Mouse (Mus musculus) hindbrain, postnatal 0 days (tissue): Measurements from ENCODE around the gene Zfp526. TPM values are rescaled to one million over a fixed set of nuclear protein-coding genes. Genes with fewer than 3 reads are reported as not detected.

ENCODE experiments used
- ATAC-seq: fragments of 200-750 bp; cut with Nextera tagmentation; 2 replicates; pipeline ENCODE4 v1.8.0; 2017; ENCODE audit warnings: mild to moderate bottlenecking, moderate TSS enrichment, moderate library complexity
- DNase-seq: peaks from one replicate; pipeline ENCODE4 v3.0.0-alpha.2; 2015; ENCODE audit warnings: low spot score
- H3K27ac ChIP-seq: fragments of 300-500 bp; sonication (generic); 2 replicates; pipeline ENCODE4 v1.5.1; 2014; ENCODE audit warnings: mild to moderate bottlenecking
- H3K27me3 ChIP-seq: fragments of 300-500 bp; sonication (generic); 2 replicates; pipeline ENCODE4 v1.6.1; 2014; ENCODE audit warnings: low read length, mixed read lengths; ENCODE audit not compliant: insufficient read depth
- H3K36me3 ChIP-seq: fragments of 300-500 bp; sonication (generic); 2 replicates; pipeline ENCODE4 v1.6.1; 2014; ENCODE audit warnings: low read length, mixed read lengths; ENCODE audit not compliant: insufficient read depth
- H3K4me1 ChIP-seq: fragments of 300-500 bp; sonication (generic); 2 replicates; pipeline ENCODE4 v1.6.1; 2014; ENCODE audit warnings: antibody characterized with exemption, low read length, mixed read lengths; ENCODE audit not compliant: insufficient read depth
- H3K4me2 ChIP-seq: fragments of 300-500 bp; sonication (generic); 2 replicates; pipeline ENCODE4 v1.6.1; 2014; ENCODE audit warnings: low read depth, mild to moderate bottlenecking, low read length, moderate library complexity, mixed read lengths
- H3K4me3 ChIP-seq: fragments of 300-500 bp; sonication (generic); 2 replicates; pipeline ENCODE4 v1.5.1; 2014; ENCODE audit warnings: low read length
- H3K9ac ChIP-seq: fragments of 300-500 bp; sonication (generic); replicated peaks from 2 replicates; pipeline ENCODE4 v1.6.1; 2014; ENCODE audit warnings: mild to moderate bottlenecking, low read length, moderate library complexity, mixed read lengths
- H3K9me3 ChIP-seq: fragments of 300-500 bp; sonication (generic); 2 replicates; pipeline ENCODE4 v1.6.1; 2016; ENCODE audit warnings: low read length, mixed read lengths
- CTCF ChIP-seq: IDR thresholded peaks from 2 replicates; pipeline ENCODE4 v1.5.1; 2016; ENCODE audit warnings: antibody characterized with exemption, control low read depth, low read depth
- WGBS: fragments of 180-500 bp; shearing (Covaris S2); extraction: QIAGEN DNeasy Blood & Tissue Kit; methylation state at CpG from one replicate; pipeline ENCODE4 v1.1.7; 2014; 5-methylcytosine and 5-hydroxymethylcytosine counted together
- polyA plus RNA-seq: library from polyadenylated mRNA; unstranded; fragments of >200 nt; fragmentation: Nextera tagmentation; extraction: Ambion mirVana; gene quantifications from 2 replicates; pipeline ENCODE4 v1.2.1, GENCODE M21; 2015
- total RNA-seq: library from RNA; depleted of rRNA; stranded (reverse); fragments of >200 nt; gene quantifications from 2 replicates; pipeline ENCODE4 v1.2.3, GENCODE M21; 2014

Gene Zfp526
- total and polyA plus RNA-seq, 2 experiments from 2014 or later: 0.85 to 9.6 TPM

DNA sequence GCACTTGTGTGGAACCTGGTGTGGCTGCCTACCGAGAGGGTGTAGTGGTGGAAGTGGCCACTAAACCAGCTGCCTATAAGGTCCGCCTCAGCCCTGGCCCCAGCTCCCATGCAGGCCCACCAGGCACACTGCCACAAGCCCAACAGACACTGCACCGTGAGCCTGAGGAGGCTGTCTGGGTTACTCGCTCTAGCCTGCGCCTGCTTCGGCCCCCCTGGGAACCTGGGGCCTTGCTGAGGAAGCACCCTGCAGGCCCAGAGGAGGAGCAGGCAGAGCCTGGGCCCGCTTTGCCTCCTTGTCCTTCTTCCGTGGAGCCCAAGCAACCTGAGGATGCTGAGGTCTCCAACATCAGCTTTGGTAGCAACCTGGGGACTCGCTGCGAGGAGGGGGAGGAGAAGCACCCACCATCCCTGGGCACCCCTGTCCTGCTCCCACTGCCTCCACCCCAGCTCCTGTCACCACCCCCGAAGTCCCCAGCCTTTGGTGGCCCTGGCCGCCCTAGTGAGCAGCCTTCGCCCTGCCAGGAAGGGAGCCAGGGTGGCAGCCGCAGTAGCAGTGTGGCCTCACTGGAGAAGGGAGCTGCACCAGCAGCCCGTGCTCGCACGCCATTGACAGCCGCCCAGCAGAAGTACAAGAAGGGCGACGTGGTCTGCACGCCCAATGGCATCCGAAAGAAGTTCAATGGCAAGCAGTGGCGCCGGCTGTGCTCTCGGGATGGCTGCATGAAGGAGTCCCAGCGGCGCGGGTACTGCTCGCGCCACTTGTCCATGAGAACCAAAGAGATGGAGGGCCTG lies 50.6 kb downstream of the Zfp526 start:
- H3K4me1 ChIP-seq: peaks cover 14% of the 10 kb centered on the region
- H3K4me2 ChIP-seq: no peak overlapping the region
- DNase-seq (no peak), ATAC-seq (no peak)
- no peak overlapping the region for H3K9ac ChIP-seq
- TF ChIP-seq CTCF: no peak
- no peaks in the 10 kb centered on the region for H3K27me3 ChIP-seq
- H3K4me3 ChIP-seq: no peak overlapping the region
- H3K9me3 ChIP-seq: no peaks in the 10 kb centered on the region
- H3K27ac ChIP-seq: no peak overlapping the region
- WGBS: 90% methylated on average over 30 of the region's 30 CpGs
- peaks cover 21% of the 10 kb centered on the region; the same call in 1 of the 2 replicates for H3K36me3 ChIP-seq

DNA sequence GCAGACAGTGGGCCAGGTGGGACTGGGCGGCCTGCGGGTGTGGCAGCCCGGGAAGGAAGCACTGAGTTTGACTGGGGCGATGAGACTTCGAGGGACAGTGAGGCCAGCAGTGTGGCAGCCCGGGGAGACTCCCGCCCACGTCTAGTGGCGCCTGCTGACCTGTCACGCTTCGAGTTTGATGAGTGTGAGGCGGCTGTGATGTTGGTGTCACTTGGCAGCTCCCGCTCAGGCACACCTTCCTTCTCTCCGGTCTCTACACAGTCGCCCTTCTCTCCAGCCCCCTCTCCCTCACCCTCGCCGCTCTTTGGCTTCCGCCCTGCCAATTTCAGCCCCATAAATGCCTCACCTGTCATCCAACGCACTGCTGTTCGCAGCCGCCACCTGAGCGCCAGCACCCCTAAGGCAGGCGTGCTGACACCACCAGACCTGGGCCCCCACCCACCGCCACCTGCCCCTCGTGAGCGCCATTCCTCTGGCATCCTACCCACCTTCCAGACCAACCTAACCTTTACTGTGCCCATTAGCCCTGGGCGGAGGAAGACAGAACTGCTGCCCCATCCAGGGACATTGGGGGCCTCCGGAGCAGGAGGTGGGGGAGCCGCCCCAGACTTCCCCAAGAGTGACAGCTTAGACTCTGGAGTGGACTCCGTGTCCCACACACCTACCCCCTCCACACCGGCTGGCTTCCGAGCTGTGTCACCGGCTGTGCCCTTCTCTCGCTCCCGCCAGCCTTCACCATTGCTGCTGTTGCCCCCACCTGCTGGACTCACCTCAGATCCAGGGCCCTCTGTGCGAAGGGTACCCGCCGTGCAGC lies 51.4 kb downstream of the Zfp526 start:
- Histone ChIP-seq H3K27ac (no peak overlapping the region), H3K36me3 (peaks cover 21% of the 10 kb centered on the region; the same call in 1 of the 2 replicates), H3K27me3 (no peaks in the 10 kb centered on the region), H3K9me3 (no peaks in the 10 kb centered on the region), H3K4me3 (no peak overlapping the region), H3K4me1 (peaks cover 17% of the 10 kb centered on the region), H3K4me2 (no peak overlapping the region), H3K9ac (no peak overlapping the region; the same call in 1 of the 2 replicates)
- TF ChIP-seq CTCF: no peak
- WGBS: 90% methylated on average over 38 of the region's 38 CpGs
- no peak for DNase-seq
- no peak for ATAC-seq

DNA sequence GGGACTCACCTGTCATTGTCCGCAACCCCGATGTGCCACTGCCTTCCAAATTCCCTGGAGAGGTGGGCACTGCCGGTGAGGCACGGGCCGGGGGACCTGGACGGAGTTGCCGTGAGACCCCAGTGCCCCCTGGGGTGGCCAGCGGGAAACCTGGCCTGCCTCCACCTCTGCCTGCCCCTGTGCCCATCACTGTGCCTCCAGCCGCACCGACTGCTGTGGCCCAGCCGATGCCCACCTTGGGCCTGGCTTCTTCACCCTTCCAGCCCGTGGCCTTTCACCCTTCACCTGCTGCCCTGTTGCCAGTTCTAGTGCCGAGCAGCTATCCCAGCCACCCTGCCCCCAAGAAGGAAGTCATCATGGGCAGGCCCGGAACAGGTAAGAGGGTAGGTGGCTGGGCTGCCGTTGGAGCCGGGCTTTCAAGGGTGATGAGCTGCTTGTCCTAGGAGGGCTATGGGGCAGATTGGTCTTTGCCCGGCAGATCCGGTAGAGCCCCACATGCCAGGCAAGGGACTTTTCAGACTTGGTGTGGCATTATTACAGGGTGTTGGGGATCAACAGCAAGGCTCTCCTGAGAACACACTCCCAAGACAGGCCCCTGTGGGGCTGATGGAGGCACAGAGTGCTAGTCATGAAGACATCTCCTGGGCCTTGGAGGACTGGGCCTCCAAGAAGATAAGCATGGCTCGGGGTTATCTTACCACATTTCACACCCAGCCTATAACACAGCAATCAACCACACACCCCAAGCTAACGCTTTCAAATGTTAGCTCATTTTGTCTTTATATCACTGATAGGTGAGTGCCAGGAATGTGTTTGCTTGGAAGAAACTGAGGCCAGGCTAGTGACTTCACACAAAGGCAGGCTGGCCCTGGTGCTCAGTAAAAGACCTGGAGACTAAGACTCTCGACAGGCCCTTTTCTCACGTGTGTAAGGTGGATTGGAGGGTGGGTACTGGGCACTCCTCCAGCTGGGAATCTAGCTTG lies 52.3 kb downstream of the Zfp526 start:
- no peak for DNase-seq
- Histone ChIP-seq H3K27ac (no peak overlapping the region), H3K9ac (peak overlapping the region; percentile 35), H3K4me3 (no peak overlapping the region), H3K27me3 (no peaks in the 10 kb centered on the region), H3K36me3 (peaks cover 21% of the 10 kb centered on the region; the same call in 1 of the 2 replicates), H3K4me2 (no peak overlapping the region), H3K4me1 (peaks cover 20% of the 10 kb centered on the region), H3K9me3 (no peaks in the 10 kb centered on the region)
- ATAC-seq: no peak
- 90% methylated on average over 22 of the region's 22 CpGs for WGBS
- TF ChIP-seq CTCF: no peak

DNA sequence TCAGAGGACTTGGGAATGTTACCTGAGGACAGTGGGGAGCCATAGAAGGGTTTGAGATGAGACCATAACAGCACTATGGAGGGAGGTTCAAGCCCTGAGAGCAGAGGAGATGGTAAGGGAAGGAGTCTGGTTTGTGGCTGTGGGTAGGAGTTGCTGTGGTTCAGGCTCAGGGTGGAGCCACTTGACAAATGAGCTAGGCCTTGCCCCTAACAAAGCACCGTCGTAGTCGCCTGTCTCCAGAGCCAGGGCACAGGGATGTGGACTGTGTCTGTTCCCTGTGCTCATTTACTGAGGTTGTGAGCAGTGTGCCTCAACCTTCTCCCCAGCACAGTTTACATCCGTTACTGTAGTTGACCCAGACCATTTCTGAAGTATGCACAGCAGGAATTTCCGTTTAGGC lies 53.3 kb downstream of the Zfp526 start:
- no peak for TF ChIP-seq CTCF
- ATAC-seq (no peak), DNase-seq (no peak)
- H3K4me3 ChIP-seq: no peak overlapping the region
- no peak overlapping the region for H3K4me2 ChIP-seq
- H3K27ac ChIP-seq: no peak overlapping the region
- H3K9ac ChIP-seq: no peak overlapping the region; the same call in 1 of the 2 replicates
- peaks cover 21% of the 10 kb centered on the region; the same call in 1 of the 2 replicates for H3K36me3 ChIP-seq
- no peaks in the 10 kb centered on the region for H3K9me3 ChIP-seq
- peaks cover 14% of the 10 kb centered on the region for H3K4me1 ChIP-seq
- 50% methylated on average over 5 of the region's 5 CpGs for WGBS
- H3K27me3 ChIP-seq: no peaks in the 10 kb centered on the region

DNA sequence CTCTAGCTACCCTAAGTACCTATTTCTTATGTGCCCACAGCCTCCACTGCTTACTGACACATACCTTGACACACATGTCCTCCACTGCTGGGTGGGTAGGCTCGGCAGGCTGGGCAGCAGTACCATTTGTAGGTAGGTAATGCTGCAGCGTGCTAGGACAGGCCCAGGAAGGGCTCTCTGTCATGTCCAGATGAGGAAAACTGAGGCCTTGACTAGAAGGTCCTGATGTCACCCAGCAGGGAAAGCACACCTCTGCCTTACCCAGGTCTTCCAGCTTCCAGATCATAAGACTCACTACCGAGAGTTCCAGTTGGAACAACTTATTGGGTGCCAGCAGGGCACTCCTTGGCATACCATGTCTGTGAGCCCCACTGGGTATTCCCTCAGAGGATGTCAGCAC lies 53.8 kb downstream of the Zfp526 start:
- no peaks in the 10 kb centered on the region for H3K27me3 ChIP-seq
- ATAC-seq (no peak), DNase-seq (no peak)
- H3K4me2 ChIP-seq: no peak overlapping the region
- H3K9ac ChIP-seq: 0 out of 2 replicates have a peak overlapping the region, but pooled peaks have one; percentile 18
- H3K4me3 ChIP-seq: no peak overlapping the region
- no peak overlapping the region for H3K27ac ChIP-seq
- WGBS: 86% methylated on average over 3 of the region's 3 CpGs
- no peaks in the 10 kb centered on the region for H3K9me3 ChIP-seq
- peaks cover 21% of the 10 kb centered on the region; the same call in 1 of the 2 replicates for H3K36me3 ChIP-seq
- TF ChIP-seq CTCF: no peak
- peaks cover 14% of the 10 kb centered on the region for H3K4me1 ChIP-seq
